Mouse (Mus musculus) intestine, embryonic 16.5 days (tissue): ENCODE results near the gene Troap. TPM values are rescaled to one million over a fixed set of nuclear protein-coding genes. Genes with fewer than 3 reads are reported as not detected.

ENCODE experiments used
- ATAC-seq: fragments of 200-750 bp; cut with Nextera tagmentation; 2 replicates; pipeline ENCODE4 v1.8.0; 2017; ENCODE audit warnings: moderate TSS enrichment, moderate library complexity
- H3K27ac ChIP-seq: fragments of 300-500 bp; sonication (generic); 2 replicates; pipeline ENCODE4 v1.5.1; 2014; ENCODE audit warnings: mild to moderate bottlenecking, low read length
- H3K27me3 ChIP-seq: fragments of 300-500 bp; sonication (generic); replicated peaks from 2 replicates; pipeline ENCODE4 v1.6.1; 2014; ENCODE audit warnings: low read length, control low read depth, mixed read lengths; ENCODE audit not compliant: control insufficient read depth, insufficient read depth
- H3K36me3 ChIP-seq: fragments of 300-500 bp; sonication (generic); 2 replicates; pipeline ENCODE4 v1.6.1; 2014; ENCODE audit warnings: low read length, control low read depth; ENCODE audit not compliant: control insufficient read depth, insufficient read depth
- H3K4me1 ChIP-seq: fragments of 300-500 bp; sonication (generic); 2 replicates; pipeline ENCODE4 v1.6.1; 2014; ENCODE audit warnings: low read length, control low read depth, mixed read lengths; ENCODE audit not compliant: control insufficient read depth, insufficient read depth
- H3K4me2 ChIP-seq: fragments of 300-500 bp; sonication (generic); 2 replicates; pipeline ENCODE4 v1.6.1; 2014; ENCODE audit warnings: low read depth, low read length, control low read depth
- H3K4me3 ChIP-seq: fragments of 300-500 bp; sonication (generic); 2 replicates; pipeline ENCODE4 v1.5.1; 2014; ENCODE audit warnings: mild to moderate bottlenecking, low read length
- H3K9ac ChIP-seq: fragments of 300-500 bp; sonication (generic); 2 replicates; pipeline ENCODE4 v1.6.1; 2014; ENCODE audit warnings: low read depth, low read length
- H3K9me3 ChIP-seq: fragments of 300-500 bp; sonication (generic); 2 replicates; pipeline ENCODE4 v1.6.1; 2016; ENCODE audit warnings: low read length, control low read depth; ENCODE audit not compliant: control insufficient read depth
- WGBS: fragments of 180-500 bp; shearing (Covaris S2); extraction: QIAGEN DNeasy Blood & Tissue Kit; methylation state at CpG from one replicate; pipeline ENCODE4 v1.1.7; 2014; 5-methylcytosine and 5-hydroxymethylcytosine counted together
- polyA plus RNA-seq: library from polyadenylated mRNA; unstranded; fragments of >200 nt; fragmentation: Nextera tagmentation; extraction: Ambion mirVana; gene quantifications from 2 replicates; pipeline ENCODE4 v1.2.1, GENCODE M21; 2015

The Troap gene
- polyA plus RNA-seq, 1 experiment from 2014 or later = 25.4 TPM

DNA sequence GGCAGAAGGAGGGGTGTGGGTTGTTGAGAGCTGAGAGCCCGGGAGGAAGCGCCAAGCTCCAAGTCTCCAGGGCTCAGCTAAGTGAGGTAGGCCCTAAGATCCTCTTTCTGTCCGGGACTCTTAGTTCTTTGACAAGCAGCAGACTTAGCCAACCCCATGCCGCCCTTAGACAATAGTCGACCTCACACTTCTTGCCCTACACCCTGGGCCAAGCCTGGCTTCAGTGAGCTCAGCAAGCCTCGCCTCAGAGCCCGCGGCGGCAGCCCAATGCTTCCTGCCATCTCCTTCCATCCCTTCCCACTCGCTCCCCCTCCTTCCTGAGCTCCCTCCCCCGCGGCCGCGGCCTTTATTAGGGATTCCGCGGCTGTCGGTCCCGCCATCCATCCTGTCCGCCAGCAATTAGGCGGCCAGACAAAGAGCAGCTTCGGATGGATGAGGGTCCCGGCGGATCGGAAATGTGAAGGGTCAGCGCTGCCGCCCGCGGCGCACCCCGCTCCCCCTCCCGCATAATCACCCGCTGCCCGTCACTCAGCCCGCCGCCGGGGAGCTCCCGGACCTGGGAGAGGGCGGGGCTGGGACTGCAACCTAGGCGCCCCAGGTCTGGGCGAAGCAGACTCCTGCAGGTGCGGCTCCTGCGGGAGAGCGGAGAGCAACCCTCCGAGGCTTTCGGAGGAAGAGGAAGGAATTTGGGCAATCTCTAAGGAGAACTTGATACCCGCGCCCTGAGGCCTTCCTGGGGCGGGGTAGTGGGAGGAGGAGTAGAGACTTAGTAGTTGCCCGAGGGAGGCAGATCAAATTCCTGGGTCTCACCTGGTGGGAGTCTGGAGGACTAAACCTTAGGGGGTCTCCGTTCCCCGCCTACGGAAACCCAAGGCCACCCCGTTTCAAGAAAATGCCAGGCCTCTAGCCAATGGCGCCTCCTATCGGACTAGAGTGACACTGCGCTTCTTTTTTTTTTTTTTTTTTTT lies 19.2 kb downstream of the Troap start:
- 0 out of 2 replicates have a peak, but pooled peaks have one; percentile 43 for ATAC-seq
- H3K4me1 ChIP-seq = peaks cover 32% of the 10 kb centered on the region
- WGBS = 1% methylated on average over 56 of the region's 56 CpGs

GRCm38 (mm10) chr15:99094631-99095270 lies 20.4 kb downstream of the Troap start:
- no peak for ATAC-seq

More for the DNA sequence above, 19.2 kb downstream of the Troap start:
- no peaks in the 10 kb centered on the region for H3K36me3 ChIP-seq
- H3K9ac ChIP-seq = peak overlapping the region; percentile 36; the same call in 1 of the 2 replicates
- H3K27ac ChIP-seq = no peak overlapping the region
- H3K9me3 ChIP-seq = no peaks in the 10 kb centered on the region
- peak overlapping the region; percentile 82 for H3K4me2 ChIP-seq
- H3K4me3 ChIP-seq = peak overlapping the region; percentile 51
- H3K27me3 ChIP-seq = peaks cover 80% of the 10 kb centered on the region

GRCm38 (mm10) chr15:99095356-99095755 lies 21.0 kb downstream of the Troap start:
- no peak for ATAC-seq
- peaks cover 34% of the 10 kb centered on the region for H3K4me1 ChIP-seq
- H3K27ac ChIP-seq = no peak overlapping the region

More at GRCm38 (mm10) chr15:99094631-99095270, 20.4 kb downstream of the Troap start:
- Histone ChIP-seq H3K4me2 (no peak overlapping the region), H3K36me3 (no peaks in the 10 kb centered on the region), H3K27ac (no peak overlapping the region), H3K4me3 (peak overlapping the region; percentile 9; the same call in 1 of the 2 replicates), H3K4me1 (peaks cover 34% of the 10 kb centered on the region), H3K9me3 (no peaks in the 10 kb centered on the region), H3K9ac (no peak overlapping the region), H3K27me3 (peaks cover 72% of the 10 kb centered on the region)
- 3% methylated on average over 27 of the region's 27 CpGs for WGBS

GRCm38 (mm10) chr15:99096061-99096793 lies 21.9 kb downstream of the Troap start:
- Histone ChIP-seq H3K4me3 (peak overlapping the region; percentile 50), H3K27me3 (peaks cover 66% of the 10 kb centered on the region), H3K9me3 (no peaks in the 10 kb centered on the region), H3K4me2 (peak overlapping the region; percentile 69), H3K36me3 (no peaks in the 10 kb centered on the region), H3K9ac (peak overlapping the region; percentile 54; the same call in 1 of the 2 replicates), H3K4me1 (peaks cover 38% of the 10 kb centered on the region), H3K27ac (no peak overlapping the region)
- no peak for ATAC-seq
- WGBS = 6% methylated on average over 24 of the region's 24 CpGs

More at GRCm38 (mm10) chr15:99095356-99095755, 21.0 kb downstream of the Troap start:
- Histone ChIP-seq H3K36me3 (no peaks in the 10 kb centered on the region), H3K9me3 (no peaks in the 10 kb centered on the region), H3K9ac (no peak overlapping the region), H3K27me3 (peaks cover 71% of the 10 kb centered on the region), H3K4me2 (no peak overlapping the region), H3K4me3 (no peak overlapping the region)
- 15% methylated on average over 6 of the region's 6 CpGs for WGBS

DNA sequence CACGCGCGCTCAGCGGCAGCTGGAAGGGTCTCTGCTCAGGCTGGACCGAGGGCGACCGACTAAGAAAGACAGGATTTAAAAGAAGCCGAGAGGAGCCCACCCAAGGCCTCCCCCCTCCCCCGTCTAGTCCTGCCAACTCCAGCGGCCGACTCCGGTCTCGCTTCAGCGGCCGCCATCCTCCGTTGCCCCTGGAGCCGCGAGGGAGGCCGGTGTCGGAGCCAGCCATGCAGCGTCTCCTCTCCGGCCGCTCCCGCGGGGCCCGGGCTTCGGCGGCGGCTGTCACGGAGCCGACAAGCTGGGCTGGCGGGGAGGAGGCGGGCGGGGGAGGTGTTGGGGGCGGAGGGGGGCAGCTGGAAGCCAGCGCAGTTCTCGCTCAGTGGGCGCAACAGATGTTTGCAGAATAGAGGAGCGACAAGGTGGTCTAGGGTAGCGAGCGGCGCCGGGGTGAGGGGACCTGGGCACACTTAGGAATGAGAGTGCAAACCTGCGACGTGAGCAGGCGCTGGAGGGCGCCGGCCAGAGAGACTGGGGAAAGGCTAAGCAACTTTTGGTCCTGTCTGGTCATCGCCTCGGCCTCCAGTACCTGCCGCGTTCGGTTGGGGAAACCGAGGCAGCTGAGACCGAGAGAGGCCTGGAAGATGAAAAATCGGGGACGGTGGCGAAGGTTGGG lies 22.6 kb downstream of the Troap start:
- H3K9me3 ChIP-seq = no peaks in the 10 kb centered on the region
- H3K27ac ChIP-seq = no peak overlapping the region
- WGBS = under 1% methylated on average over 52 of the region's 58 CpGs
- H3K36me3 ChIP-seq = no peaks in the 10 kb centered on the region
- H3K4me2 ChIP-seq = peak overlapping the region; percentile 69
- peaks cover 61% of the 10 kb centered on the region for H3K27me3 ChIP-seq
- peak overlapping the region; percentile 50 for H3K4me3 ChIP-seq
- peak overlapping the region; percentile 54 for H3K9ac ChIP-seq
- H3K4me1 ChIP-seq = peaks cover 38% of the 10 kb centered on the region
- no peak for ATAC-seq

- Histone ChIP-seq H3K36me3 (no peaks in the 10 kb centered on the region), H3K27me3 (peaks cover 54% of the 10 kb centered on the region), H3K9me3 (no peaks in the 10 kb centered on the region), H3K4me1 (peaks cover 38% of the 10 kb centered on the region), H3K27ac (no peak overlapping the region), H3K4me3 (peak overlapping the region; percentile 50), H3K4me2 (peak overlapping the region; percentile 69), H3K9ac (peak overlapping the region; percentile 64)
- under 1% methylated on average over 39 of the region's 39 CpGs for WGBS
- ATAC-seq = no peak
Measured at GRCm38 (mm10) chr15:99097840-99098492, 23.6 kb downstream of the Troap start.

DNA sequence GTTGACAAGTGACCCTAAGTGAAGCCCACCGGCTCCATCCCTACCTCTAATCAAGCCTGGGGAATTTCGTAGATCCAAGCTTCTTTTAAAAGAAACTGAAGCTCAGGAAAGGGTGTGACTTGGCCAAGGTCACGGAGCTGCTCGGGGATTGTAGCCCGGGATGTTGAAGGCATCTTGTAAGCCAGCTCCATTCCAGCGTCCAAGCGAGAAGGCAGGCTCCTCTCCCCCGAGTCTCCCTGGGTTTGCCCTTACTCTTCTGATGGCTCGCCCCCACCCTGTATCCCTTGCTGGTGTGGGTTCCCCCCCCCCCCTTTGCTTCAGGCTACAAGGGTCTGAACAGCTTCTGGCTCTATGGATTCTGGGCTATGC lies 24.1 kb downstream of the Troap start:
- peaks cover 49% of the 10 kb centered on the region for H3K27me3 ChIP-seq
- no peaks in the 10 kb centered on the region for H3K9me3 ChIP-seq
- H3K36me3 ChIP-seq = no peaks in the 10 kb centered on the region
- 3% methylated on average over 9 of the region's 9 CpGs for WGBS
- H3K4me3 ChIP-seq = peak overlapping the region; percentile 50
- H3K27ac ChIP-seq = no peak overlapping the region
- H3K4me1 ChIP-seq = peaks cover 37% of the 10 kb centered on the region
- no peak for ATAC-seq
- H3K9ac ChIP-seq = peak overlapping the region; percentile 64; the same call in 1 of the 2 replicates
- H3K4me2 ChIP-seq = peak overlapping the region; percentile 69

- H3K27ac ChIP-seq = peak overlapping the region; percentile 93
- H3K27me3 ChIP-seq = peaks cover 44% of the 10 kb centered on the region
- peaks cover 33% of the 10 kb centered on the region for H3K4me1 ChIP-seq
- no peaks in the 10 kb centered on the region for H3K36me3 ChIP-seq
- peak overlapping the region; percentile 72 for H3K9ac ChIP-seq
- ATAC-seq = peak; percentile 97
- peak overlapping the region; percentile 69 for H3K4me2 ChIP-seq
- H3K4me3 ChIP-seq = peak overlapping the region; percentile 50
- H3K9me3 ChIP-seq = no peaks in the 10 kb centered on the region
- WGBS = 1% methylated on average over 15 of the region's 15 CpGs
Measured at GRCm38 (mm10) chr15:99099139-99099556, 24.8 kb downstream of the Troap start.
